Mouse (Mus musculus) layer of hippocampus, adult 8-10 months (tissue): ENCODE measurements around the gene Slc25a45. TPM values are rescaled to one million over a fixed set of nuclear protein-coding genes. Genes with fewer than 3 reads are reported as not detected.

Experiments used
- DNase-seq, 2 experiments: peaks; one replicate each; pipeline ENCODE4 v3.0.0; 2022; ENCODE audit warnings: low spot score in 2 of 2
- total RNA-seq, 4 experiments: library from RNA; stranded (reverse); gene quantifications; 2 replicates each; pipeline ENCODE4 v1.2.4; 2022

Gene Slc25a45
- total RNA-seq: 1 to 10 TPM; 3.1 to 7.1 (median 4.5) TPM

DNA sequence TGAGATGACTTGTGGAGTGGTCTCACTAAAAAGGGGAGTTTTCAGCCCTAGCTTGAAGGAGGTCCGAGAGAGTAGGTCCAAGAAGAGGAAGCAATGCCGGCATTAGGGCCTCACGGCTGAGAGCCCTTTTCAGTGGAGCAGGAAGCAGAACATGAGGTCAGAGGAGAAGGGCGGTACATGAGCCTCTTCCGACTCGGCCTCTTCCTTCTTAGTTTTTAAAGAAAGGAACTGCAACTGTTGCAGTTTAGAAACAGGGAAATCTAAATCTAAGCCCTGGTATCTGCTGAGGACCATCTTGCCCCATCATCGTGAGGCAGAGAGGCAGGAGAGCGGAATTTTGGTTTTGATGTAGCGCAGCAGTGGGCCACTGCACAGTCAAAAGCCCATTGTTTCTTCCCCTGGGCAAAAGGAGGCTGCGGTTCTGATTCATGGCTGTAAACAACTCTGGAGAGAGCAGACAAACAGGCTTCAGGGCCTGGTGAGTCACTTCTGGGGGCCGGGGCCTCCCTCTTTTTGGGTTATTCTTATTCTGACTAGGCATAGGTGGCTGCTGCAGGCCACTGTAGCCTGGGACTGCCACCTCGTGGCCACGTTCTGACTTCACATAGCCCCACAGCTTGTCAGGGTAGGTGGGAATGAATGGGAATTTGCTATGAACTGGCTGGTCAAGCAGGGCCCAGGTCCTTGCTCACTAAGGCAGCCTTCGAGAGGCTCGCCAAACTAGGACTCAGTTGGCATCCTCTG lies at the start of gene Slc25a45:
Slc25a45 (plus strand) TSS at position 191 of the 744 bp plus-strand sequence.
- DNase-seq: peak; percentile 73

DNA sequence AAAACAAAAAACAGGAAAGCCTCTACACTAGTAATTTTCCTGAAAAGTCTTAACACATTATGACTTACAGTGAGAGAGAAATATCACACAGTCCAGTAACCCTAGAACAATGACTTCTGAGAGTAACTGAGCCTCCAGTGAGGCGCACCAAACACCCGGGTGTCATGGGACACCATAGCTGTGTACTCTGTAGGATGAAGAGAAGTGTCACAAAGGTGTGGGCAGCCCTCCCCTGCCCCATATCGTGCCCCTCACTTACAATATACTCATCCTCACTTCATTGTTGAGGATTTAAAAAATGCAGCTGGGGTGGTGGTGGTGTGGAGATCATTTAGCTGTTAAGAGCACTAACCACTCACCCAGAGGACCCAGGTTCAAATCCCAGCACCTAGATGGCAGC lies 49.5 kb upstream of the Slc25a45 start:
- no peak for DNase-seq

DNA sequence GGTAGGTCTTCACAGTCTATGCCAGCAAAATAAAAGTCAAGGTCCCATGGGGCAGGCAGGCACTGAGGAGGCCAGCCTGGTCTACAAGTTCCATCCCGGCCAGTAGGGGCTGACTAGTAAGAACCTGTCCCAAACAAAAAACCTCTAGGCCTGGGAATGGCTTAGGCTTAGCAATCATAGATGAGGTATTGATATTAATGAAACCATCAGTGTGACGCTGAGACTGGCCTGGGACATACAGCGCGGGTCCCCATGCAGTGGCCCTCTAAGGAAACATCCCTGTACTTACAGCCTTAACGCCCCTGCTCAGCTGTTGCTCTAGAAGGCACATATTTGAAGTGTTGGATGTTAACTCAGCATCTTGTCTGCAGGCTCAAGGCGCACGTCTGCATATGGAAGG lies 48.7 kb upstream of the Slc25a45 start:
- DNase-seq: no peak

DNA sequence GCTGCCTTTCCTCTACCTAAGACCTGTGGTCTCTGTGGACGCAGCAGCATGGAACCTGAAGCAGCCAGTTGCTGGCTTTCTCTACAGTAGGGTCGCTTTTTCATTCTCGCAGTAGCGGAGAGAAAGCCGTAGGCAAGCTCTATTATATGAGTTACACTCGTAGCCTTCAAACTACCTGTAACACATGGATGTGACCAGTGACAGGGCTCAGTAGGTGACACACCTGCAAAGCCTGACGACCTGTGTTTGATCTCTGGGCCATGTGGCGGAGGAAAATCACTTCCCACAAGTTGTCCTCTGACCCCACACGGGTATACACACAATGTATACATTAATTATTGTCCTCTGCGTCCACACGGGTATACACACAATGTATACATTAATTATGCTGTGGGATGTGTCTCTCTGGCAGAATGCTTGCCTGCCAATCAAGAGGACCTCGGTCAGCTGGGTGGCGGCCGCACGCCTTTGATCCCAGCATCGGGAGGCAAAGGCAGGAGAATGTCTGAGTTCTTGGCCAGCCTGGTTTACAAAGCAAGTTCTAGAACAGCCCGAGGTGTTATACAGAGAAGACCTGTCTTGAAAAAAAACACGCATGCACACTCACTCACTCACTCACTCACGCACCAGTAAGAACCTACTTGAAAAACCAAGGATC lies 47.5 kb upstream of the Slc25a45 start:
- DNase-seq: no peak

DNA sequence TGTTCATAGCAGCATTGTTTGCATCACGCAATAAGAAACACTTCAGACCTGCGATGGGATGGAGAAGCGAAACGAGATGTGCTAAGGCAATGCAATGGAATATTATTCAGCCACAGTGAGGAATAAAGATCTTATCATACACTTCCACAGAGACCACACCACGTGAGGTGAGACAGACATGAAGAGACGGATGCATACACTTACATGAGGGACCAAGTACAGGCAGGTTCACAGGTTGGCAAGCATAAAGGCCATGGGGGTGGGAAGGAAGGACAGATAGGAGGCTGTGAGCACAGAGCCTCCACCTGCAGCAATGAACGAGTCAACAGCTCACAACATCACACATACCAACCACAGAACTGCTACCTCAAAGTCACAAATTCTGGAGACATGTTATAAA lies 46.8 kb upstream of the Slc25a45 start:
- DNase-seq: no peak

DNA sequence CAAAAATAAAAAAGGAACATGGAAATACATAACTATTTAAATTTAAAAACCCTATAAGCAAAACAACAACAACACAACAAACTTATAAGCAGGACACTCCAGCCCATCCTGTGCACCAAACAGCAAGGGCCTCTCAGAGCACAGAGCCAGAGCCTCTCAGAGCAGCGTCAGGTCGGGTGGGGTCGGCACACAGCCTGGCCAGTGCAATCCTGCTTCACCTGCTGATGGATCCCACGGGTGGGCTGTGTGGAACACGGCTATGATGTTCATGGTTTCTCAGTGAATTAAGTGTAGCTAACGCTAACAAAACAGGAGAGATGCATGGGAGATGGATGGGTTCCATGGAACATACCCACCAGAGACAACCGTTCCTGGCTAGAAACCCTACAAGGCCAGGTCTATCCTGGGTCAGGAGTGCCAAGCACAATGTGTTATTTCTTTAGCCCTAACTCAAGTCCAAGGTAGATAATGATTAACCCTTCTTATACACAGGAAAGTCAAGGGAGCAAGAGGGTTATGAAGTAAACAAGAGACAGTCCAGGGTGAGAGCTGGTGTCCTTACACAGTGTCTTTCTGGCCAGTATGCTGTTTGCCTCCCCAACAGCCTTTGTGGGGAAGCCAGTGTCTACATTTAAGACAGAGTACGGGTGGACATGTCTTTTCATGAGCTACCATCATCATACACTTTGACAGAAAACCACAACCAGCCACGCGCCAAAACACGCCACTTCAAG lies 46.2 kb upstream of the Slc25a45 start:
- no peak for DNase-seq

DNA sequence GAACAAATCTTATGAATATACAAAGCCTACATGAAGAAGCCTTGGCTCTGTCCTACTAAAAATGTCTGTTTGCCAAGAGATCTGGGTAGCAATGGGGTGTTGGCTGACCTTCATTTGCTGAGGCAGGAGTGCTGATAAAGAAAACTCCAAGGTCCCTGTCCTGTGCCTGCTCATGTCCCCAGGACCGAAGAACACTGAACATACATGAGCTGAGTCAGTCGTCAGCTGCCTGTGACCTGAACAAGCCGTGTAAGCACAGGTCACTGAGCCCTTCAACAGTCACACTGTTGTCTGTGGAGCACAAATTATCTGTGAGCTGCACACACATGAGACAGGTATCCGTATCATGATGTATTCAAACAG lies 45.7 kb upstream of the Slc25a45 start:
- no peak for DNase-seq

DNA sequence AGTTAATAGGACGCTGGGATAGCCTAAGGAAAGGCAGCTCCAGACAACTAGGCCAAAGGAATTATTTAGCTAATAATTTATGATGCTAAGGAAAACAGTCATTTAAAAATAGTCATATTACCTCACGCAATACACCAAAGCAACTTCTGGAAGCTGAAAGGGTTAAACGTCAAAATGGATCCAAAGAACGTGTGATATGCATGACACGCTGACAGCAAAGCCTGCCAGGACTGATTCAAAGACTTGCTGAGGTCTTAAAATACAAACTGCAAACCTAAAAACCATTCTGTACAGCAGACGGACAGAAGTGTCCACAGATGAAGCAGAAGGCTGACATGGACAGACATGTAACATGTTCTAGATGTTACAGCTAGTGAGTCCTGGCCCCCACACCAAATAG lies 45.3 kb upstream of the Slc25a45 start:
- DNase-seq: no peak

DNA sequence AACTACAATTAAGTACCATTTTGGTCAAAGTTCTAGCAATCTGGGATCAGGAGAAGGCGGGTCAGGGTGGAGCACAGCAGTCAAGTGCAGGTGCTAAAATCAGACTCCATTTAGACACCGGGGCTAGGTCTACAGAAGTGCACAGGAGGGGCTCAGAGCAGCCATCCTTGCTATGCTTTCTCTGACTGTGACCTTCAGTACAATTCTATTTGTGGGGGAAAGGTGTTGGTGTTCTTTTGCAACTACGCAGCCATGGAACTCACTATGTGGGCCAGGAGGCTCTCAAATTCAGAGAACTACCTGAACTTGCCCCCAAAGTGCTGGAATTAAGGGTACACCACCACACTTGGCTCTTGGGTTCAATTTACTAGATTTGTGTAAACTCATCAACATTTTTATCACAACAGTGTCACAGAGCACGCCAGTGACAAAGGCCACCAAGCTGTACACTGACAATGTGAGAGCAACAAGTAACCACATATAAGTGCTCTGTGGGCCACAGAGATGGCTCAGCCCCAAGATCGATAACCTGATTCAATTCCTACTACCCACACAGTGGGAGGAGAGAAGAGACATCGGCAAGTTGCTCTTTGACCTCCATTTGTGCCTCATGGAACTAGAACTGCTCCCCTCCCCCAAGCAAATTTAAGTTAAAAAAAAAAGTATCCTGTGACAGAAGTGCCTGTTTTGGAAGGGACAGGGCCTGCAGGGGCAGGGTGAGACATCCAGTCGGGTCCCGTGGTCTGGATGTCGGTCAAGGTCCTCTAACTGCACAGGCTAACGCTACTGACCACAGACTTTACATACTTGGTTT lies 44.1 kb upstream of the Slc25a45 start:
- DNase-seq: no peak

DNA sequence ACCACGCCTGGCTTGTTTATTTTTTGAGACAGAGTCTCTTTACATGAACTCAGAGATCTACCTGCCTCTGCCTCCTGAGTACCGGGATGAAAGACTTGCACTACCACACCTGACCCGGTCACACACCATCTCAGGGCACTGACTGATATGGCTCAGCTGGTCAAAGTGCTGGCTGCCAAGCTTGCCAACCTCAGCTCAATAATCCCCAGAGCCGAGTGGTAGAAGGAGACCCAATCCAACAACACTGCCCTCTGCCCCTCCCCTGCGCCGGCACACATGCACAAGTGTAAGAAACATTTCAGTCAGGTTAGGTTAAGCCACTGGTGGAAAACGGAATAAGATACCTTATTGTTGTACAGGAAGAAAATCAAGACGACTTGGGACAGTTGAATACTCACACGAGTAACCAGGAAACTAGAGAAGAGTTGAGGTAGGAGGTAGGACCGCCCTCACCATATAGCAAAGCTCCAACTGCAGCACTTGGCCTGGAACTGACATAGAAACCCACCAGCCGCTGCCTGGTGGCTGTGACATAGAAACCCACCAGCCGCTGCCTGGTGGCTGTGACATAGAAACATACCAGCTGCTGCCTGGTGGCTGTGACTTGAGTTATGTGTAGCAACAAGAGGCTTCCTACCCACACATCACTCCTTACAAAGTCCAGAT lies 43.2 kb upstream of the Slc25a45 start:
- DNase-seq: no peak

DNA sequence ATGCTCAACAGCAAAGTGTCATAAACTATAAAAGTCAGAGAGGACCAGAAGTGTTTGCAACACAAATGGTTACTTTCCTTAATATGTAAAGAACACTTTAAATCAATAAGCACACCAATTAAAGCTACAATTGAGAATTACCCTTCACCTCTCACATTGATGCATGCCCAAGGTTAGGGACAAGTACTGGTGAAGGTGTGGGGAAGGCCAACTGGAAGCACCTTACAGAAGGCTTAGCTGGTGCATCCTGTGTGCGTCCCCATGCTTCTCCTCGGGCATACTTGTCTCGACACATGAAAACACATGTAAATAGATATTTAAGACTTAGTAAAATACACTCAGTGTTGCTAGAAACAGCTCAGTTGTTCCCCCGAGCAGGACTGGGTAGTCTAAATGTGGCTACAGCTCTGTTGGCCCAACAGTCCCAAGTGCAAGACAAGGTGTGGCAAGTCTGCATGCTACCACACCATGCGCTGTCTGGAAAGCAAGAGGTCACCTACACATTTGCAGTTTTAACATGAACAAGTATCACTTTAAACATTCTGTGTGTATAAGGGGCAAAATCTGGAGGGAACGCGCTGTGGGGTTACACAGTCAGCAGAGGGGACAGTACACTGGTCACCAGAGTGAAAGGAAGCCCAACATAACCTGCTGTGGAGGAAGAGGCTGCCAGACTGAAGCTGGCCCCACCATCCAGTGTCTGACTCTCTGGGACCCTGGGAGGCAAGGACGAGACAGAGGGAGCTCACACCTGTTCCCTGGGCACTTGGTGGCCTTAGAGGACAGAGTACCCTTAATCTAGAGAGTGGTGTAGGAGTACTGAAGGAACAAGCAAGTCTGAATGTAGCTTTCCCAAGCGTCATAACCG lies 42.3 kb upstream of the Slc25a45 start:
- DNase-seq: no peak

DNA sequence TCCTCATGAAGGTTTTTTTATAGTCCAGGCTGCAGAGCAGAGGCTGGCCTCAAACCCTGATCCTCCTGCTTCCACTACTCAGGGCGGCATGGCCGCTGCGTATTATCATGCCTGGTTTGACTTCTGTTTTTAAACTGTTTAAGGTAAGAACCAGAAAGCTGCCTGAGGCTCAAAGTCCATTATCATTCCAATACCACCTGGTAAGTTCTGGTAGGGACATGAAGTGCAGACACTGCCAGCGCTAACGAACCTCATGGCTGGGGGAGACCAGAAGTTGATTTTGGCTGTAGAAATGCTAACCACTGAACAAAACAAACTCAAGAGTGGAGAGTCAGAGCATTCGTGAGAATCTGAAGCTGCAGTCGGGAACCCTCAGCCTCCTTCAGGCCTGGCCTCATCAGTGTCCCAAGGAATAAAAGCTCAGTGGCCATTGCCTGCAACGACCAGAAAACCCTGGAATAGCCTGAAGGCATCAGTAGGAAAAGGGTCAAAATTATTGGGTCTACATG lies 41.6 kb upstream of the Slc25a45 start:
- no peak for DNase-seq

DNA sequence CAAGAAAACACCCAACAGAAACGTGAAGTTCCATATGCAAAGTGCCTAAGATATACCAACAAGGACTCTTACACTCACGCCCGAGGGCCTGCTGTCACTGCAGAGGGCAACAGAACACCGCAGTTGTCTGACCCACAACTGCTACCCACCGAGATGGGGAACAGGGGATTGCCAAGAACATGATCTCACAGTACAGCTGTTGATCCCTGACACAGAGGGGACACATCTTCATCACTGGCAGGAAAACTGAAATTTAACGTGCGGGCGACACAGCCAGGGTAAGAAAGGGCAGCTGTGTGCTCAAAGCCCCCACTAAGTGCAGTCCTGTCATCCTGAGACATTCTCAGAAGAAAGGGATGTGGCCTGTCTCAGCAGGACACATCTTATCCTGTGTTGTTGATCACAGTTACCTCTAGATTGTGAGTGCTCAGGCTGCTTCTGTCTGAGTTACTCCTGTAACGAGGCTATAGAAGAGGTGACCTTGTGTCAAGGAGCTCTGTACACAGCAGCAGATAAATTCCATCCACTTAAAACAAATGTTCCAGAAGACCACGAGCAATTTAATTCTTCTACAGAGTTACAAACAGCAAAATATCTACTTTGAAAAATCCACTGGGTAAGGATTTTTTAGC lies 40.6 kb upstream of the Slc25a45 start:
- no peak for DNase-seq

DNA sequence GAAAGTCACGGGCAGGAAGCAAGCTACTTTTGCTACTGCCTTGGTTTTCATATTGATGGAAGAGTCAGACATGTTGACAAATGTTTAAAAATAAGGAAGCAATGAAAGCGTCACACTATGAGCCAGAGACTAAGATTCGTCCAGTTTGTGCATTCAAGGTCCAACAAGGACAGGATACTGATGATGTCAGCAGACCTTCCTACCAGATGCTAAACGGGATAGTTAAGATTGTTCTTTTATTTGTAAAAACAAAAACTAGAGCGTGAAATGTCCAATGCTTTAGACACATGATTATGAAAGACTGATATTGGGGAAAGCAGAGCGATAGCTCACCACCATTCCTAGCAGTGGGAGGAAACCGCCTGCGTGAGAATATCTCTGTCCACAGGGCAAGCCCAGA lies 40.0 kb upstream of the Slc25a45 start:
- DNase-seq: no peak

DNA sequence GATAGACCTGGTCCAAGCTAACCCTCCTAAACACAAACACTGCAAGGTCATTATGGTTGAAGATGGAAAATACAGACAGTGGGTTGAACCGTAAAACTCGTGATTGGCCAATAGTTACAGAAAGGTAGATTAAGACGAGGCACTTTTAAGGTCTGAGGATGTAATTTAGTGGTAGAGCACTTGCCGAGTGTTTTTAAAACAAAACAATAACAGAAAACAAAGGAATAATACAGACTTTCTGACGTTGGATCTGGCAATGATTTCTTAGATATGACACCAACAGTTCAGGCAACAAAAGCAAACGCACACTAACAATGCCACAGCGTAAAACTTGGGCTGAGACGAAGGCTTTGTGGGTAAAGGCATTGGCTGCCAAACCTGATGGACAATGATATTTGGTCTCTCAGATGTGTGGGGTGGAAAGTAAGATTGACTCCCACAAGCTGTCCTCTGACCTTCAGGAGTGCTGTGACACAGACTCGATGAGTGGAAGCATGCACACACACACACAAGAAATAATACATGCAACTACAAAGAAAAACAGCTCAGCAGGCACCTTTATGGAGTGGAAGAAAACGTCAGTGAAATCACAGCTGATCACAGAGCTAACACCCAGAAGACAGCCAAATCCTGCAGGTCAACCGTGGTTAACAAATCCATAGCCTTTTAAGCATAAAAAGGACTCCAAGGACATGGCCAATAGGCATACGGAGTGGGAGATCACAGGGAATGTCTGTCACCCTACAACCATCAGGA lies 39.3 kb upstream of the Slc25a45 start:
- DNase-seq: no peak

DNA sequence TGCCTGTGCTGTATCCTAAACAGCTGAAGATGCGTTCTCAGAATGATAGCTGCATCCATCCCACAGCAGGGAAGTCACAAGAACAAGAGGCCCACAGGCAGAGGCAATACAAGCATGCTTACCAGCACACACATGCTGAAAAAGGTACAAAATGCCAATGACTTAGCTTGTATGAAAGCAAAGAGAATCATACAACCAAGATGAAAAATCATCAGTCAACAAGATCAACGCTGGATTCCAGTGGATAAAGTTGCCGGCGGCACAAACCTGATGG lies 38.8 kb upstream of the Slc25a45 start:
- no peak for DNase-seq

DNA sequence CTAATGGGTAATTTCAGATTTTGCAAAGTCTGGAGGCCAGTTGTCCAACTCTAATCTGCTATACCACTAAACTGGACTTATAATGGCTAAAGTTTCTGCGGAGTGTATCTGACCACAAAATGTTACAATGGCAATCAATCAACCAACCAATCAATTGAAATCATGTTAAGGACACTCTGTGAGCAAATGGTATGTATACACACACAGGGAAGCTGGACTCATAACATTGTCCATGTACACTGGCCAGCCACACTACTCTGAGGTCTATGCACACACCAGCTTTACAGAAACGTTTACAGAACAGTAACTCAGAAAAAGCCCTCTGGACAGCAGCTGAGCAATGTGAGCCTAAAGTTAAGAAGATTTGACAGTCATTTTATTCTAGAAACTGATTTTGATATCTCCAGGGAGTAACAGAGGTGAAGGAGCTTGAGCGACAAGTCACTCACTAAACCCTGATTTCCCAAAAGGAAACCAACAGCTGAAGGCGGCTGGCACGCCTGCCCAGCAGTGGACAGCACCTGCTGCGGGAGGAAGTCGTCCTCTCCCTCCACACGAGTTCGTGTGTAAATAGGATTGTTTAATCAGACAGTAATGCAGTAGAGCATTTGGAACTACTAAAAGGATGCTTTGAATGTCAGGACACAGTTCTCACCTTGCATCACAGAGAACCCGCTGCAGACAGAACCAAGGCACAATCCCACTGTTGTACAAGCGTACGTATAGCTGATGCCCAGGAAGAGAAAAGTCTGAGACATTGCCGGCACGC lies 38.1 kb upstream of the Slc25a45 start:
- DNase-seq: no peak
